Mouse (Mus musculus) splenic B cell, adult 2 months (primary cell): ENCODE data around the gene Drc1.

Experiments
- DNase-seq: peaks from one replicate; pipeline ENCODE4 v3.0.0-alpha.2; 2011; ENCODE audit warnings: low read depth, low spot score
- H3K27me3 ChIP-seq: 2 replicates; pipeline ENCODE4 v1.6.1; 2012; ENCODE audit warnings: mild to moderate bottlenecking, low read length, moderate library complexity, mixed read lengths; ENCODE audit not compliant: control insufficient read depth, poor library complexity, insufficient read depth, severe bottlenecking
- H3K36me3 ChIP-seq: 2 replicates; pipeline ENCODE4 v1.6.1; 2012; ENCODE audit warnings: mild to moderate bottlenecking, low read length, moderate library complexity, mixed read lengths; ENCODE audit not compliant: control insufficient read depth, poor library complexity, insufficient read depth, severe bottlenecking

Drc1 gene

GRCm38 (mm10) chr5:30281291-30281732 lies at the start of gene Drc1:
Gene Drc1, plus strand, starts transcription at chr5:30281388.
- H3K36me3 ChIP-seq: no peaks in the 10 kb centered on the region
- DNase-seq: no peak
- H3K27me3 ChIP-seq: no peaks in the 10 kb centered on the region

- Histone ChIP-seq H3K36me3 (no peaks in the 10 kb centered on the region), H3K27me3 (no peaks in the 10 kb centered on the region)
- no peak for DNase-seq
These were observed 49.3 kb upstream of the Drc1 start for GRCm38 (mm10) chr5:30231891-30232270.

GRCm38 (mm10) chr5:30232271-30232971 lies 48.8 kb upstream of the Drc1 start, which contains the start of gene Selenoi:
Gene Selenoi, plus strand, starts transcription at chr5:30232581.
- no peaks in the 10 kb centered on the region for H3K27me3 ChIP-seq
- peak; percentile 99 for DNase-seq

GRCm38 (mm10) chr5:30233042-30233441 lies 48.1 kb upstream of the Drc1 start:
- no peaks in the 10 kb centered on the region for H3K27me3 ChIP-seq
- DNase-seq: peak; percentile 25

More at GRCm38 (mm10) chr5:30232271-30232971, 48.8 kb upstream of the Drc1 start, which contains the start of gene Selenoi:
- no peaks in the 10 kb centered on the region for H3K36me3 ChIP-seq

GRCm38 (mm10) chr5:30233979-30234378 lies 47.2 kb upstream of the Drc1 start:
- Histone ChIP-seq H3K27me3 (no peaks in the 10 kb centered on the region), H3K36me3 (no peaks in the 10 kb centered on the region)
- no peak for DNase-seq

More at GRCm38 (mm10) chr5:30233042-30233441, 48.1 kb upstream of the Drc1 start:
- H3K36me3 ChIP-seq: no peaks in the 10 kb centered on the region

- no peak for DNase-seq
- Histone ChIP-seq H3K27me3 (no peaks in the 10 kb centered on the region), H3K36me3 (no peaks in the 10 kb centered on the region)
These were observed 45.5 kb upstream of the Drc1 start for GRCm38 (mm10) chr5:30235641-30236126.

GRCm38 (mm10) chr5:30238533-30238932 lies 42.7 kb upstream of the Drc1 start:
- no peaks in the 10 kb centered on the region for H3K27me3 ChIP-seq
- DNase-seq: no peak
- no peaks in the 10 kb centered on the region for H3K36me3 ChIP-seq

- no peaks in the 10 kb centered on the region for H3K27me3 ChIP-seq
- no peaks in the 10 kb centered on the region for H3K36me3 ChIP-seq
- no peak for DNase-seq
These were observed 40.6 kb upstream of the Drc1 start for GRCm38 (mm10) chr5:30240552-30240951.

- no peak for DNase-seq
- H3K36me3 ChIP-seq: no peaks in the 10 kb centered on the region
- H3K27me3 ChIP-seq: no peaks in the 10 kb centered on the region
These were observed 38.8 kb upstream of the Drc1 start for GRCm38 (mm10) chr5:30242410-30242809.

- DNase-seq: peak; percentile 9
- H3K36me3 ChIP-seq: no peaks in the 10 kb centered on the region
- no peaks in the 10 kb centered on the region for H3K27me3 ChIP-seq
These were observed 37.4 kb upstream of the Drc1 start for GRCm38 (mm10) chr5:30243741-30244140.

- Histone ChIP-seq H3K36me3 (no peaks in the 10 kb centered on the region), H3K27me3 (no peaks in the 10 kb centered on the region)
- DNase-seq: no peak
These were observed 35.2 kb upstream of the Drc1 start for GRCm38 (mm10) chr5:30245861-30246416.

GRCm38 (mm10) chr5:30247666-30248065 lies 33.5 kb upstream of the Drc1 start:
- Histone ChIP-seq H3K36me3 (peaks cover 2% of the 10 kb centered on the region; the same call in 1 of the 2 replicates), H3K27me3 (no peaks in the 10 kb centered on the region)
- DNase-seq: peak; percentile 18

- peaks cover 7% of the 10 kb centered on the region for H3K36me3 ChIP-seq
- no peak for DNase-seq
- H3K27me3 ChIP-seq: no peaks in the 10 kb centered on the region
These were observed 25.4 kb upstream of the Drc1 start for GRCm38 (mm10) chr5:30255567-30256354.

GRCm38 (mm10) chr5:30258776-30259175 lies 22.4 kb upstream of the Drc1 start:
- H3K36me3 ChIP-seq: peaks cover 4% of the 10 kb centered on the region; the same call in 1 of the 2 replicates
- no peak for DNase-seq
- no peaks in the 10 kb centered on the region for H3K27me3 ChIP-seq
